Mouse (Mus musculus): Measurements from ENCODE around the gene Stub1.
"Not testable (repeated sequence)": the region's sequence is repeated elsewhere in the genome, so short reads cannot be mapped to it uniquely, and the experiment has no call there.

The Stub1 gene

DNA sequence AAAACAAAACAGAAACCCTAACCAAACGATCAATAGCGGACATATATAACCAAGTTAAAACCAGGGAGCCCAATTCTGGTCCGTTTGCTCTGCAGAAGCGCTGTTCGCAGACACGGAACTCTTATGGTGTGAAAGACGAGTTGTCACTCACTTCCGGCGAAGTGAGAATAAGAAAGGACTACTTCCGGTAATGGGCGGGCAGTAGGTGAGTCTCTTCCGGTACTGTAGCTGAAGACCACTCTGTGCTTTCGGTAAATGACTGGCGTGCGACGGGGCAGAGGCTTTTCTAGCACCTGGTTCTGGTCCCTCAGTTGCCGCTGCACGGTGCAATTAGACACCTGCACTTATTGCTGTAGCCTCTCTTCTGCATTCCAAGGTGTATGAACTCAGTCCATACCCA is 9.8 kb downstream of the Stub1 start, which contains the start of gene Wdr24:
Wdr24 (plus strand) TSS at position 176 of the 400 bp plus-strand sequence.
- peak; percentile 64 for DNase-seq (ENCODE audit: inconsistent ontology term)

DNA sequence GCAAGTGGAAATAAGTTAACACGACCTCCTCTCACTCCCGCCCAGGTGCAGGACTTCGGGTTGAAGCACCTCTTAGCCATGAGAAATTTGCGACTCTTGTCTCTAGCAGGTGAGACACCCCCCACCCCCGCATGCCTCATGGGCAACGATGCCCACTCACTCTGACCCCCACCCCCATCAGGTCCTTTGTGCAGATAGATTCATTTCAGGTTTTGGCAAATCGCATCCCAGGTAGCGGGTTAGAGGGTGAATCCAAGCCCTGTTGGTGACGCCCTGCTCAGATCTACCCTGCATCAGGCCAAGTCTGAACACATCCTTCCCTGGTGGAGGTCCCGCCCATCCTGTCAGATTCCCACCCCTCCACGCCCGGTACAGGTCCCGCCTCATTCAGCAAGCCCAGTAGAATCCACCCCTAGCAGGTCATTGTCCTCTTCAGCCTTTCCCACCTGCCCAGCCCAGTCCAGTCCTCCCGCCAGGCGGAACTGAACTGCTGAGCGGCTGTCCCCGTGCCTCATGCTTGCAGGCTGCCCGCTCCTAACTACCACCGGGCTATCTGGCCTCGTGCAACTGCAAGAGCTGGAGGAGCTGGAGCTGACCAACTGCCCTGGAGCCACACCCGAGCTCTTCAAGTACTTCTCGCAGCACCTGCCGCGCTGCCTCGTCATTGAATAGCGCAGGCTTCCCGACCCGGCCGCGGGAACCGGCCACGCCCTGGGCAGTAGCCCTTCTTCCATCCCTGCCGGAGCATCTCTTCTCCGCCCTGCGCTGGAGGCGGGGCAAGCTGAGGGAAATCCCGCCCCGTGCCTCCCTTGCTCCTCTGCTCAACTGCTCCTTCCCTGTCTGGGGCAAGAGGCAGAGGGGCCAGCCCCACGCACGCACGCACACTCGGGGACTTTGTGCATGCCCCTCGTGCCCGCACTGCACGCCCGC is 14.1 kb downstream of the Stub1 start:
- no peak for DNase-seq (ENCODE audit: inconsistent ontology term)

DNA sequence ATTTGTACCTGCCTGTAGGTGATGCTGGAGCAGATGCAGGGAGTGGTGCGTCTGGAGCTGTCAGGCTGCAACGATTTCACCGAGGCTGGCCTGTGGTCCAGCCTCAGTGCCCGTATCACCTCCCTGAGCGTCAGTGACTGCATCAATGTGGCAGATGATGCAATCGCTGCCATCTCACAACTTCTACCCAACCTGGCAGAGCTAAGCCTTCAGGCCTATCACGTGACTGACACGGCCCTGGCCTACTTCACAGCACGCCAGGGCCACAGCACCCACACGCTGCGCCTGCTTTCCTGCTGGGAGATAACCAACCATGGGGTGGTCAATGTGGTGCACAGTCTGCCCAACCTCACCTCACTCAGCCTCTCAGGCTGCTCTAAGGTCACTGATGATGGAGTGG is 15.5 kb downstream of the Stub1 start:
- DNase-seq (ENCODE audit: inconsistent ontology term), result no peak

- DNase-seq (ENCODE audit: inconsistent ontology term), result peak; percentile 93
Observed at GRCm38 (mm10) chr17:25813471-25813870, 19.7 kb downstream of the Stub1 start.

- DNase-seq (ENCODE audit: inconsistent ontology term), result no peak
Observed at GRCm38 (mm10) chr17:25810890-25811289, 22.3 kb downstream of the Stub1 start.

DNA sequence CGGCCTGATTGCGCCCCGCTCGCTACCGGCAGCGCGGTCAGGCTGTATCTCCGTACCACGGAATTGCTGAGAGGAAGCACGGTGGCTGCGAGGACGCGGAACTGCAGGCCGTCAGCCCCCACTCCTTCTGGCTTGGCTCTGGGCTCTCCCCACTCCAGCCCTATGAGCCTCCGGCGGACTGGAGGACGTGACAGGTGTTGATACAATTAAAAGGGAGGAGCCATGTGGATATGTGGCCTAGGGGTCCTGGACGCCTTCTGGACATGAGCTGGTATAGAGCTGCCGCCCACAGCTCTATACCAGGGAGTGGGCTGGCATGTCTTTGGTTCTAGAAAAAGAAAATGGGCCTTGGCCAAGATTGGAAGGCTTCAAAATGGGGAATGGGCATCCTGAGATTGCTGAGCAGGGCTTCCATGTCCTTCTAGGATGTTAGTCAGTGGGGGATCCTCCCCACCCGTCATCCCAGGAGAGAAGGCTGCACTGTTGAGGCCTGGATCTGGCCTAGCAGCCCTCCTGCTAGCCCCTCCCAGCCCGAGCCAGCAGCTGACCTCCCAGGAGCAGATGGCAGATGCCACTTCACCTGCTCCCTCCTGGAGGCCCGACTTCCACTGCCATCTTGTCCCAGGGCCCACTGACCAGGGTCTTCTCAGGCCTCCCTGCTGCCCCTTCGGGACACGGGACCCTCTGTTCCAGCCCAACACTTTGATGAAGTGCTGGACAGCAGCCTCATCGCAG is 23.4 kb downstream of the Stub1 start:
- no peak for DNase-seq (ENCODE audit: inconsistent ontology term)

DNA sequence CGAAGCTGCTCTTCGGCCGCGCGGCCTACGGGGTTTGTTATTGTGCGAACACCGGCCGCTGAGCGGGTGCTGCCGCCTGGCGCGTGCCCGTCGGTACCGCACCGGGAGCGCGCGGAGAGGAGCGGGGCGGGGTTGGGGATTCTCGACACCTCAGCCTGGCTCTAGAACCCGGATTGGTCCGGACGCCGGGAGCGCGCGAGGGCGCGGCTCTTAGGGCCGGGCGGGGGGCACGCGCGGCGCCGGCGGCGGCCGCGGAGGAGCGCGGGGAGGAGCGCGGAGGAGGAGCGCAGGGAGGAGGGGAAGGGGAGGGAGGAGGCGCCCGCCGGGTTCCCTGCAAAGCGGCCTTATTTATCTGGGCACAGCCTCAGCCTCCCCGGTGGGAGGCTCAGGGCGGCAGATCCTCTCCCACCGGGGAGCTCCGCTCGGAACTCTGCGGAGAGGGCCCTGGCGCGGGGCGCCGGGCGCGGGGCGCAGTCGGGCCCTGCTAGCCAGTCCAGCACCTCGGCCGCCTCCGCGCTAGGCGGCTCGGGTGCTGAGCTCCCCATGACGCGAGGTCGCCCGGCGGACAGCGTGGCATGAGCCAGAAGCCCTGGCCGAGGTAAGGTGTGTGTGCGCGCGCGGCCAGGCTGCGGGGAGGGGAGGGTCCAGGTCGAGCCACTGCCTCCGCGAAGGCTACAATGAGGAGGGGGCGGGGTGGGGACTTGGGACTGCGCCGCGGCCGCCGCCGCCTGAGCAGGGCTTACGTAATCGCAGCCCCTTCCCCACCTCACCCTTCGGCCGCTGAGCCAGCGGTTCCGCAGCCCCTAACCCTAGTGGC is 24.2 kb downstream of the Stub1 start, which contains the start of gene Fbxl16:
Fbxl16 (plus strand) TSS at position 297 of the 817 bp plus-strand sequence.
- peak; percentile 96 for DNase-seq (ENCODE audit: inconsistent ontology term)

- no peak for DNase-seq (ENCODE audit: inconsistent ontology term)
Observed at GRCm38 (mm10) chr17:25808028-25808427, 25.2 kb downstream of the Stub1 start.

DNA sequence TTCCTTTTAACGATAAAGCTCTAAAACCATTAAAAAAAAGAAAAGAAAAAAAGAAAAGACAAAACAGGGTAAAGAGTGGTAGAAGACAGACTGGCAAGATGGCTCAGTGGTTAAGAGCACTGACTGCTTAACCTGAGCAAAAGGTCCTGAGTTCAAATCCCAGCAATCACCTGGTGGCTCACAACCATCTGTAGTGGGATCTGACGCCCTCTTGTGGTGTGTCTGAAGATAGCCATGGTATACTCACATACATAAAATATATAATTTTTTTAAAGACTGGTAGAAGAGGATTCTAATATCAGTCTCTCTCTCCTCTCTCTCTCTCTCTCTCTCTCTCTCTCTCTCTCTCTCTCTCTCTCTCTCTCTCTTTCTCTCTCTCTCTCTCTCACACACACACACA is 25.8 kb downstream of the Stub1 start:
- not testable (repeated sequence) for DNase-seq (ENCODE audit: inconsistent ontology term)

GRCm38 (mm10) chr17:25806507-25806906 is 26.7 kb downstream of the Stub1 start:
- DNase-seq (ENCODE audit: inconsistent ontology term), result no peak

GRCm38 (mm10) chr17:25802825-25803517 is 30.2 kb downstream of the Stub1 start:
- peak; percentile 87 for DNase-seq (ENCODE audit: inconsistent ontology term)

- peak; percentile 75 for DNase-seq (ENCODE audit: inconsistent ontology term)
Observed at GRCm38 (mm10) chr17:25801029-25801428, 32.2 kb downstream of the Stub1 start.

GRCm38 (mm10) chr17:25796951-25797369 is 36.2 kb downstream of the Stub1 start, which contains the start of gene Metrn:
Gene Metrn (minus strand): TSS chr17:25797136.
- DNase-seq (ENCODE audit: inconsistent ontology term), result peak; percentile 94

GRCm38 (mm10) chr17:25796211-25796771 is 36.9 kb downstream of the Stub1 start:
- peak; percentile 49 for DNase-seq (ENCODE audit: inconsistent ontology term)

DNA sequence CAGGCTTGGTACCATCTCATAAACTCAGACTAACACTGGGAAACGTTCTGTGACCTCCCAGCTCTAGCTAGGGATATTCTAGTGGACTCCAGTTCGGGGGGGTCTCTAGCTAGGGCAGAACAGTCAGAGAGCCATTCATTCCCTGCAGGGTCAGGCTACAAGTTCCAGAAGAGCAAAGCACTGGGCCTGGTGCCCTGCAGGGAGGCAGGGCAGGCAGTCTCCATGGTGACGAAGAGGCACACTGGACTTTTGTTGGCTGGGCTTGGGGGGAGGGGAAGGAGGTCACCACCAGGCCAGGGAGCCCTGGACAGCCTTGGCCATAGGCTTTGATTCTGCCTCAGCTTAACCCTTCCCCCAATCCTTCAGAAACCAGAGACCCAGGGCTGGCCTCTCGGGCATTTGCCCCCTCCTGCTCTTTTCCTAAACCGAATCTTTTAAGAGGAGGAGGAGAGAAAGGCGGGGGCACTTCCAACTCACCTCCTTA is 37.6 kb downstream of the Stub1 start, which contains the start of gene AC134908.4:
AC134908.4 (minus strand) TSS at position 51 of the 484 bp plus-strand sequence.
- peak; percentile 94 for DNase-seq (ENCODE audit: inconsistent ontology term)

- no peak for DNase-seq (ENCODE audit: inconsistent ontology term)
Observed at GRCm38 (mm10) chr17:25794998-25795397, 38.2 kb downstream of the Stub1 start.

- DNase-seq (ENCODE audit: inconsistent ontology term), result peak; percentile 31
Observed at GRCm38 (mm10) chr17:25794197-25794596, 39.0 kb downstream of the Stub1 start.

DNA sequence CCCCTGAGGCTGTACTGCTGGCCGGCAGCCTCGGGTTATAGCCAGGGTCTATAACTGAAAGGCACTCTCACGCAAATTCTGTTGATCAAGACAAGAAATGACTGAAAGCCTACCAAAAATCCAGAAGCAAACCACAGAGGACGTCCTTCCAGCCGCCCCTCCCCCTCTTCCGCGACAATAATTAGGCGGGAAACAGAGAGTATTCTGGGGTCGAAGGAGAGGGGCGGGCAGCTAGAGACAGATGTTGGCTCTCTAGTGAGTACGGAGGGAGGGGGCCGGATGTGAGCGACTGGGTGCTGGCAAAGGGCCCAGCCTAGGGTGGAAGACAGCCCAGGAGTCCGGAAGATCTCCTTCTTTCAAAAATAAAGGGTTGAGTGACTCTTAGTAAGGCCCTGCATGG is 40.6 kb downstream of the Stub1 start, which contains the start of gene Fam173a:
Fam173a (minus strand) TSS at position 287 of the 400 bp plus-strand sequence.
- peak; percentile 85 for DNase-seq (ENCODE audit: inconsistent ontology term)

GRCm38 (mm10) chr17:25791843-25792527 is 41.2 kb downstream of the Stub1 start:
- DNase-seq (ENCODE audit: inconsistent ontology term), result peak; percentile 90
